Mouse (Mus musculus): ENCODE data around the gene Klf4.

- TF ChIP-seq CTCF (IDR thresholded peaks at IDR 0.05; ENCODE audit: low read depth, low read length), result no peak
- no peak for TF ChIP-seq POLR2AphosphoS5 (IDR thresholded peaks at IDR 0.05; ENCODE audit: insufficient replicate concordance, low read depth, low read length)
These were observed 5.8 kb downstream of the Klf4 start for GRCm38 (mm10) chr4:55526247-55527115.
